Mouse (Mus musculus) CH12.LX (cell line): ENCODE results near the gene Dusp2.

Source experiments
- CTCF ChIP-seq, 2 experiments: IDR thresholded peaks in 1 of 2; conservative IDR thresholded peaks in 1 of 2; 2 replicates each; pipeline ENCODE4 v1.5.1; 2011 to 2012; ENCODE audit warnings: low read depth in 2 of 2, low read length in 2 of 2, improper control_type of control experiment in 1 of 2, inconsistent platforms in 1 of 2, mild to moderate bottlenecking in 1 of 2, moderate library complexity in 1 of 2
- MEF2A ChIP-seq: IDR thresholded peaks from 2 replicates; pipeline ENCODE4 v1.6.1; 2014; ENCODE audit warnings: low read depth, mild to moderate bottlenecking, inconsistent platforms, low read length, improper control_type of control experiment, borderline replicate concordance
- POLR2A ChIP-seq: IDR thresholded peaks from 2 replicates; pipeline ENCODE4 v1.6.1; 2011; ENCODE audit warnings: low read depth, mild to moderate bottlenecking, improper control_type of control experiment, low read length
- SMC3 ChIP-seq: IDR thresholded peaks from 2 replicates; pipeline ENCODE4 v1.6.1; 2011; ENCODE audit warnings: low read depth, low read length, improper control_type of control experiment

DNA sequence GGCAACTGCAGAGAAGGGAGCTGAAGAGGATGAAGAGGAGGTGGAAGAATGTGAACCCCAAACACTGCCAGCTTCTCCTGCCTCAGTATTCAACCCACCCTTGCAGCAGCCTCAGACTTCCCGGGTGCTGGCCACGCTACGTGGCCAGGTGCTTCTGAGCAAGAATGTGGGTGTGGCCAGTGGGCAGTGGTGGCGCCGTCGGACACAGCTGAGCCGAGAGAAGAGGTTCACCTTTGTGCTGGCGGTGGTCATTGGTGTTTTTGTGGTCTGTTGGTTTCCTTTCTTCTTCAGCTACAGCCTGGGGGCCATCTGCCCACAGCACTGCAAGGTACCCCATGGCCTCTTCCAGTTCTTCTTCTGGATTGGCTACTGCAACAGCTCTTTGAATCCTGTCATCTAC is 28.5 kb downstream of the Dusp2 start:
- TF ChIP-seq MEF2A: no peak
- no peak for TF ChIP-seq POLR2A
- no peak for TF ChIP-seq CTCF (conservative IDR thresholded peaks at IDR 0.05 in 1 of 2, IDR thresholded peaks at IDR 0.05 in 1 of 2; ENCODE audit: low read depth in 2 of 2, low read length in 2 of 2)
- no peak for TF ChIP-seq SMC3
